Mouse (Mus musculus): ENCODE measurements around the gene C1qtnf4. TPM values are rescaled to one million over a fixed set of nuclear protein-coding genes. Genes with fewer than 3 reads are reported as not detected.
A peak's percentile ranks its signal among the peaks of the same experiment; 100 is the strongest.

C1qtnf4 gene
- polyA plus RNA-seq, 1 experiment = 1.6 TPM

DNA sequence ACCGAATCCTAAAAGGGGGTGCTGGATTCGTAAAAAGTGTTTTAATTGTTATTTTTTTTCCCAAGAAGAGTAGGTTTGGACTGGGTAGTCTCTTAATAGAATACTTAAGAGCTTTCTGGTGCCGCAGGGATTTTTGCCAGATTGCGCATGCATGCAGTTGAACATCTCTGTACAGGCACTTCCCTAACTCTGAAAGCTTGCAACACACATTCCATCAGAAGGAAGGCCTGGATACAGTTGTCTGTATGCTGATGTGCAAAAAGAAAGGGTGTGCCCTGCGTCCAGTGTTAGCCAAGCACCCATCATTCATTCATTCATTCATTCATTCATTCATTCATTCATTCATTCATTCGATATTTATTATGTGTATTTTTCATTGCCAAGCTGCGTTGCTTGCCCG, 54.1 kb downstream of the C1qtnf4 start:
- Histone ChIP-seq H3K27ac (replicated peaks; ENCODE audit: low read depth, low read length) (no peak overlapping the region), H3K4me1 (ENCODE audit: control insufficient read depth, insufficient read depth, insufficient read length, low read length) (peaks cover 8% of the 10 kb centered on the region; the same call in 1 of the 2 replicates), H3K4me3 (ENCODE audit: insufficient read depth, low read depth, low read length) (peak overlapping the region; percentile 62)

Other genes starting within 250 kb of the C1qtnf4 start
- 2.5 and 10.1 TPM in 2 replicates for gene Nup160, start 208.6 kb upstream of the C1qtnf4 start, polyA plus RNA-seq (2012; ENCODE audit: insufficient read depth, insufficient read length, missing spikeins)
- gene Fnbp4, start 140.5 kb upstream of the C1qtnf4 start, polyA plus RNA-seq (2012; ENCODE audit: insufficient read depth, insufficient read length, missing spikeins) = 8.2 and 14.7 TPM in 2 replicates
- gene Agbl2, start 103.1 kb upstream of the C1qtnf4 start, polyA plus RNA-seq (2012; ENCODE audit: insufficient read depth, insufficient read length, missing spikeins) = 0.87 and 1.3 TPM in 2 replicates
- gene Mtch2, start 38.7 kb upstream of the C1qtnf4 start, polyA plus RNA-seq (2012; ENCODE audit: insufficient read depth, insufficient read length, missing spikeins) = 906 and 910 TPM in 2 replicates
- 13.0 and 13.2 TPM in 2 replicates for gene Kbtbd4, start 18.9 kb downstream of the C1qtnf4 start, polyA plus RNA-seq (2012; ENCODE audit: insufficient read depth, insufficient read length, missing spikeins)
- 871 and 1,187 TPM in 2 replicates for gene Ndufs3, start 19.0 kb downstream of the C1qtnf4 start, polyA plus RNA-seq (2012; ENCODE audit: insufficient read depth, insufficient read length, missing spikeins)
- 42.6 and 48.6 TPM in 2 replicates for gene Celf1, start 54.5 kb downstream of the C1qtnf4 start, polyA plus RNA-seq (2012; ENCODE audit: insufficient read depth, insufficient read length, missing spikeins)
- gene Rapsn, start 149.8 kb downstream of the C1qtnf4 start, polyA plus RNA-seq (2012; ENCODE audit: insufficient read depth, insufficient read length, missing spikeins) = 0.71 and 2.3 TPM in 2 replicates
- gene Psmc3, start 168.1 kb downstream of the C1qtnf4 start, polyA plus RNA-seq (2012; ENCODE audit: insufficient read depth, insufficient read length, missing spikeins) = 157 and 167 TPM in 2 replicates
- gene Slc39a13, start 184.6 kb downstream of the C1qtnf4 start, polyA plus RNA-seq (2012; ENCODE audit: insufficient read depth, insufficient read length, missing spikeins) = 22.4 and 24.6 TPM in 2 replicates
- 7.6 and 9.3 TPM in 2 replicates for gene Spi1, start 196.5 kb downstream of the C1qtnf4 start, polyA plus RNA-seq (2012; ENCODE audit: insufficient read depth, insufficient read length, missing spikeins)
- gene Mybpc3, start 232.3 kb downstream of the C1qtnf4 start, polyA plus RNA-seq (2012; ENCODE audit: insufficient read depth, insufficient read length, missing spikeins) = not detected in 2 replicates